Mouse (Mus musculus): Measurements from ENCODE around the gene Spsb2. TPM values are rescaled to one million over a fixed set of nuclear protein-coding genes. Genes with fewer than 3 reads are reported as not detected.
A peak's percentile ranks its signal among the peaks of the same experiment; 100 is the strongest.

The Spsb2 gene
- polyA plus RNA-seq, 1 experiment from 2014 or later = 7.9 TPM

DNA sequence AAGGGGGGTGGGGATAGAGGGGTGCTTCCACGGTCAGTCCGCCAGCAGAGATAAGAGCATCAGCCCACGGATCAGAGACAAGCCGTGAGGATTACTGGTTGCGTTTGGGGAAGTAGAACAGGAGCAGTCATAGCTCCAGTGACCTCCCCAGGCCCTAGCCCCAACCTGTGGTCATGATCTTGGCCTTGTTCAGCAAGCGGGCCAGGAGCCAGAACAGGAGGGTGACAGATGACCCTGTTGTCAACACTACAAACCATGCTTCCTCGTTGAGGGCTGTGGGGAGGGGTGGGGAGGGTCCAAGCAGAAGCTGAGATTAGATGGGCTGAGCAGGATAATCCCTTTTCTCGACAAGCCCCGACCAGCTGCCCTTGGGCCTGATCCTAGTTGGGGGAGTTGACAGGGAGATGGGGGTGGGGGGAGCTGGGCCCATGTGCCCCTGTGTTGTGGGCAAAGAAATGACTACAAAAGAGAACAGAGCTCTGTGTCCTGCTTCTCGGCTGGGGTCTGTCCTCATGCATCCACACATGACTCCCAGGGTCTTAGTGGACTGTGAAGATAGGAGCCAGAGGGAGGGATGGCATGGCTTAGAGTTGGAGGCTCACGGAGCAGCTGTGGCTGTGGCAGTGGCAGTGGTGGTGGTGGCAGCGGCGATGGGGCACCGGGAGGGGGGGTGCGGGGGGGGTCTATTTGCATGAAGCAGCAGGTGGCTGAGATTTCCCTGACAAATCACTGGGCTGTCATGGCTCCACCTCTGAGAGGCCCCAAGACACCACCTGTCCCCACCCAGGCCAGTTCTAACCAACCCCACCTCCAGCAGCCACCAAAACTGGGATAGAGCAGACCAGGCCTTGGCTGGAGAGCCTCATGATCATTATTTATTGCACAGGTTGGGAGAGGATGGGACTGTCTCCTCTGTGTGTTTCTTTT lies 32.0 kb downstream of the Spsb2 start, which contains the start of gene Gnb3:
Gene Gnb3 (minus strand): TSS at position 35 of the 927 bp plus-strand sequence.
- Histone ChIP-seq H3K36me3 (peaks cover 19% of the 10 kb centered on the region), H3K4me2 (no peak within 1 kb of the TSS), H3K4me1 (peaks cover 5% of the 10 kb centered on the region; the same call in 1 of the 2 replicates), H3K27ac (replicated peaks) (no peak within 1 kb of the TSS), H3K9ac (replicated peaks) (peak within 1 kb of the TSS; percentile 21), H3K27me3 (replicated peaks) (no peaks in the 10 kb centered on the region), H3K9me3 (replicated peaks) (no peaks in the 10 kb centered on the region), H3K4me3 (replicated peaks) (no peak within 1 kb of the TSS)
- ATAC-seq (ENCODE audit: low FRiP score) = 0 out of 2 replicates have a peak, but pooled peaks have one; percentile 13
- WGBS = 43% methylated on average over 15 of the region's 15 CpGs

DNA sequence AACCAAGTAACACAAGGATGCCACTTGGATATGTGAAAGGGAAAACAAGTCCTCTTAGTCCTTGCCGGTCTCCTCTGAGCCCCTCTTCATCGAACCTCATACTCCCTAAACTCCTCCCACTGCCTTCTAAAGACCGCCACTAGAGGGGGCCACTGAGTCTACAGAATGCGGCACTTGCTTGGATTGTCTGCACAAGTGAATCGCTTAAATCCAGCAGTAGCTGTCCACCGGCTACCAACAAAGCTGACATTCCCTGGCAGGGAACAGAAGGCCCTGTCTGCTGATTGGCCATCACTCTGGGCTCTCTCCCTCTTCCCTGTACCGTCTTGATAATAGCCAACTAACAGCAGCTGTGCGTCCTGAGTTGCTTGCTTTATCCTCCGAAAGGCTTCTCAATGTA lies 38.8 kb downstream of the Spsb2 start:
- ATAC-seq (ENCODE audit: low FRiP score) = peak; percentile 80
- WGBS = 4% methylated on average over 9 of the region's 9 CpGs
- H3K4me2 ChIP-seq = peak overlapping the region; percentile 23; the same call in 1 of the 2 replicates

DNA sequence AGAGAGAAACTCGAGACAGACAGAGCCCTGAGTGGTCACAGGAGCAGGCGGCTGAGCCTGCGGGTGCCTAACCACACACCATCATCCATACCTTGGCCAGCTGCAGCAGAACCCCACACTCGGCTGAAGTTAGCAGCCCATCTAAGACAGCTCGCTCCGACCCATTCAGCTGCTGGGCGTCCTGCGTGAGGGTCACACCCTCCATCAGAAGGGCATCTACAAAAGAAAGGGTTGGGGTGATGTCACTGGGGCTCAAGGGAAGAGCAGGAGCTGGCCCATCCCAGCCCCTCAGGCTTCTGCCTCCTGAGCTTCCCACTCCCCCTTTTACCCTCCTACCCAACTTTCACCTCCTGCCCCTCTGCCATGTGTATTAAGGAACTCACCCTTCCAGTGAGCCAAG lies 42.1 kb downstream of the Spsb2 start:
- no peak for ATAC-seq (ENCODE audit: low FRiP score)
- 55% methylated on average over 8 of the region's 8 CpGs for WGBS

More for the DNA sequence above, 38.8 kb downstream of the Spsb2 start:
- Histone ChIP-seq H3K36me3 (peaks cover 22% of the 10 kb centered on the region; the same call in 1 of the 2 replicates), H3K27me3 (replicated peaks) (no peaks in the 10 kb centered on the region), H3K4me3 (replicated peaks) (no peak overlapping the region), H3K27ac (replicated peaks) (peak overlapping the region; percentile 71), H3K9ac (replicated peaks) (0 out of 2 replicates have a peak overlapping the region, but pooled peaks have one; percentile 36), H3K4me1 (peaks cover 10% of the 10 kb centered on the region; the same call in 1 of the 2 replicates), H3K9me3 (replicated peaks) (no peaks in the 10 kb centered on the region)

DNA sequence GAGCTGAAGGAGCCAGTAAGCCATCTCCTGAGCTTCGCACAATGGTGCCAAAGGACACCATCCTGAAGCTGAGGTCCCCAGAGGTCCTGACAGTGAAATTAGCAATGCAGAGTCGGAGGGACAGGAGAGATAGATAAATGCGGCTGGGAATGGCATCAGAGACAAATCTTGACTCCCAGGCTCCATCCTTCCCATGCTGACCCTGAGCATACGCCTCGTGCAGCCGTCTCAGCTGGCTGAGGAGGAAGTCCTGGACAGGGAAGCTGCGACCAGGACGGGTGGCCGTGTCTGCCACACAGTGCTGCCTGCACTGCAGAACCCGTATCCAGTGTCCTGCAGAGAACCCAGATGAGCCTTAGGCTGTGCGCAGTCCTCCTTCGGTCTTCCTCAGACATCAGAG lies 46.2 kb downstream of the Spsb2 start:
- H3K4me3 ChIP-seq (replicated peaks) = no peak overlapping the region
- no peak overlapping the region for H3K4me2 ChIP-seq
- 0 out of 2 replicates have a peak overlapping the region, but pooled peaks have one; percentile 18 for H3K27ac ChIP-seq (replicated peaks)
- no peak for ATAC-seq (ENCODE audit: low FRiP score)
- H3K9ac ChIP-seq (replicated peaks) = no peak overlapping the region
- no peaks in the 10 kb centered on the region for H3K27me3 ChIP-seq (replicated peaks)
- H3K4me1 ChIP-seq = peaks cover 38% of the 10 kb centered on the region
- 73% methylated on average over 12 of the region's 12 CpGs for WGBS
- no peaks in the 10 kb centered on the region for H3K9me3 ChIP-seq (replicated peaks)
- peaks cover 30% of the 10 kb centered on the region for H3K36me3 ChIP-seq

More for the DNA sequence above, 42.1 kb downstream of the Spsb2 start:
- H3K27me3 ChIP-seq (replicated peaks) = no peaks in the 10 kb centered on the region
- H3K36me3 ChIP-seq = peaks cover 26% of the 10 kb centered on the region
- no peak overlapping the region for H3K9ac ChIP-seq (replicated peaks)
- H3K9me3 ChIP-seq (replicated peaks) = no peaks in the 10 kb centered on the region
- H3K4me2 ChIP-seq = no peak overlapping the region
- no peak overlapping the region for H3K27ac ChIP-seq (replicated peaks)
- no peak overlapping the region for H3K4me3 ChIP-seq (replicated peaks)
- peaks cover 18% of the 10 kb centered on the region for H3K4me1 ChIP-seq

DNA sequence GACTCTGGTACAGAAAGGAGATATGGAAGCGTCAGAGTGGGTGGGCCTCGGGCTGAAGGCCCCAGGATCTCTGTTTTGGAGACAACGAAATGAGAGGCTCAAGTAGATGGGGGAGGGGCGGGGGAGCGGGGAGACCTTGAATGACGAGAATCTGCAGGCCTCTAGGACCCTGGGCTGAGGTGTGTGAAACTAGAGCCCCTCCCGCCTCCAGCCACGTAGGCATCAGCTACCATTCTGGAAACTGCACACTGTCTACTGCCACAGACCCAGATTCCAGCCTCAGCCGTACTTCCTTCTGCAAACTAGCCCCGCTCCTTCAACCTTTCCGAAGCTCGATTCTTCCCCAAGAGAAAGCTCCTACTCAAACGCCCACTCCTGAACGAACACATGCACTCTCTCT lies 47.9 kb downstream of the Spsb2 start:
- peaks cover 33% of the 10 kb centered on the region for H3K36me3 ChIP-seq
- peaks cover 55% of the 10 kb centered on the region for H3K4me1 ChIP-seq
- peak overlapping the region; percentile 77 for H3K9ac ChIP-seq (replicated peaks)
- H3K4me3 ChIP-seq (replicated peaks) = peak overlapping the region; percentile 55
- H3K27me3 ChIP-seq (replicated peaks) = no peaks in the 10 kb centered on the region
- H3K27ac ChIP-seq (replicated peaks) = peak overlapping the region; percentile 95
- 4% methylated on average over 13 of the region's 14 CpGs for WGBS
- ATAC-seq (ENCODE audit: low FRiP score) = peak; percentile 88
- peak overlapping the region; percentile 63 for H3K4me2 ChIP-seq
- H3K9me3 ChIP-seq (replicated peaks) = no peaks in the 10 kb centered on the region

DNA sequence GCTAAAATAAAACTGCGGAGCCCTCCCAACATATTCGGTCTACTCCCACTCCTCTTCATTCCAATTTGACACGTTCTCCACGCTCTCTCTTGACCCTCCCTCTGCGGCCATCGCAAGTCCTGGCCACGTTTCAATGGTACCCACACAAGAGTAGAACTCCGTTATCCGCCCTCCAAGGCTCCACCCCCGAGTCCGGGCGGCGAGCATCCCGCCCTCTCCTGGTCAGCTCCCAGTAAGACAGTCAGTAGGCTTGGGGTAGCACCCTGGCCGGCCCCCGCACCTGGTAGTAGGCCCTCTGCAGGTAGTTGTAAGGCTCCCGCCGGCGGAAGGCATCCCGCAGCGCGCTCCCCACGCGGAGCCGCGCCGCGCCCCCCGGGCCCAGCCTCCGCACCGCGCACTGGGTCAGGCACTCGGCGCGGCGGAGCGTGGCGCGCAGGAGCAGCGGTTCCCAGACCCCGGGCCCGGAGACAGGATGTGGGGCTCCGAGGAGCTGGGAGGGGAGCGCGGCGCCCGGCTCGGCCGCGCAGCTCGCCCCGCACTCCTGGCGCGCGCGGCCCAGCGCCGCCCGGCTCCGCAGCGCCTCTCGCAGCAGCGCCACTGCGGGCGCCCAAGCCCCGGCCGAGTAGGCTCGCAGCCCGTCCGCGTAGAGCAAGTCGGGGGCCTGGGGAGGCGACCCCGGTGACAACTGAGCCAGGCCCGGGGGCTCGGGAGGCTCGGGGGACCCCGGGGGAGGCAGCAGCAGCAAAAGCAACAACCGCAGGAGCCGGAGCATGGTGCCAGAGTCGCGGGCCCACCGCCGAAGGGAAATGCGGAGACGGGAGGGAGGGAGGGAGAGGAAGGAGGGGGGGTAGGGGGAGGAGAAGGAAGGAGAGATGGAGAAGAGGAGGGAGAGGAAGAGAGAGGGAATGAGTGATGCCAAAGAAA lies 48.7 kb downstream of the Spsb2 start, which contains the start of gene P3h3:
Gene P3h3 (minus strand): TSS at position 837 of the 924 bp plus-strand sequence.
- Histone ChIP-seq H3K27me3 (replicated peaks) (no peaks in the 10 kb centered on the region), H3K36me3 (peaks cover 35% of the 10 kb centered on the region), H3K4me3 (replicated peaks) (peak within 1 kb of the TSS; percentile 55), H3K4me2 (peak within 1 kb of the TSS; percentile 63), H3K4me1 (peaks cover 63% of the 10 kb centered on the region), H3K27ac (replicated peaks) (peak within 1 kb of the TSS; percentile 95), H3K9ac (replicated peaks) (peak within 1 kb of the TSS; percentile 77), H3K9me3 (replicated peaks) (no peaks in the 10 kb centered on the region)
- peak; percentile 91 for ATAC-seq (ENCODE audit: low FRiP score)
- under 1% methylated on average over 83 of the region's 86 CpGs for WGBS

DNA sequence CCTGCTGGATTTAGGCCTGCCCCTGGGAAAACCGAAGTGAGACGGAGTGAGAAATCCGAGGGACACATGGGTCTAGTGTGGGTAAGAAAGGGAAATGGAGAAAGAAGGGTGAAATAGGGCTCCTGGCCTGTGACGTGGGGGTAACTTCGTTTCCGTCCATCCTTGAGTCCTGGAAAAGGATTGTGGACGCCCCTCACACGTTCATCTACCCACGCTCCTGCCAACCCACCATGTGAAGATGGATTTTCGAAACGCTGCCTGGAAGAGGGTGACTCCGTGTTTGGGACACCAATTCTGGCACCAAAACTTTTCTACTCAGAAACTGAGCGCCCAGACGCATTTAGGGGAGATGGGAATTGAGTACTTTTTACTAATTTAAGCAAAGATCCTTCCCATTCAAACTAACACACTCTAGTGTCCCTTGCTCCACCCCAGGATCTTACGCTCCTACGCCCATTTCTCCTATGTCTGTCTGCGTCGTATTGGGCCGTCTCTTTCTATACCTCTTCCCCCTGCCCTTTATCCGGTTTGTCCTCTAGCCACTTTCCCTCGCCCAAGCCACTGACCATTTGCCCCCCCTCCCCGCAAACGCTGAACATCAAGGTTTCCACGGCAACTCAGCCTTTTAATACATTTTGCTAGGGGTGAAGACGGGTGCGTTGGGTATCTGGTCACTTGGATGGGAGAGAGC lies 49.5 kb downstream of the Spsb2 start:
- no peaks in the 10 kb centered on the region for H3K9me3 ChIP-seq (replicated peaks)
- H3K27me3 ChIP-seq (replicated peaks) = no peaks in the 10 kb centered on the region
- peaks cover 72% of the 10 kb centered on the region for H3K4me1 ChIP-seq
- peak overlapping the region; percentile 63 for H3K4me2 ChIP-seq
- H3K9ac ChIP-seq (replicated peaks) = peak overlapping the region; percentile 77
- 23% methylated on average over 26 of the region's 26 CpGs for WGBS
- peaks cover 31% of the 10 kb centered on the region for H3K36me3 ChIP-seq
- peak overlapping the region; percentile 95 for H3K27ac ChIP-seq (replicated peaks)
- no peak for ATAC-seq (ENCODE audit: low FRiP score)
- peak overlapping the region; percentile 55 for H3K4me3 ChIP-seq (replicated peaks)

DNA sequence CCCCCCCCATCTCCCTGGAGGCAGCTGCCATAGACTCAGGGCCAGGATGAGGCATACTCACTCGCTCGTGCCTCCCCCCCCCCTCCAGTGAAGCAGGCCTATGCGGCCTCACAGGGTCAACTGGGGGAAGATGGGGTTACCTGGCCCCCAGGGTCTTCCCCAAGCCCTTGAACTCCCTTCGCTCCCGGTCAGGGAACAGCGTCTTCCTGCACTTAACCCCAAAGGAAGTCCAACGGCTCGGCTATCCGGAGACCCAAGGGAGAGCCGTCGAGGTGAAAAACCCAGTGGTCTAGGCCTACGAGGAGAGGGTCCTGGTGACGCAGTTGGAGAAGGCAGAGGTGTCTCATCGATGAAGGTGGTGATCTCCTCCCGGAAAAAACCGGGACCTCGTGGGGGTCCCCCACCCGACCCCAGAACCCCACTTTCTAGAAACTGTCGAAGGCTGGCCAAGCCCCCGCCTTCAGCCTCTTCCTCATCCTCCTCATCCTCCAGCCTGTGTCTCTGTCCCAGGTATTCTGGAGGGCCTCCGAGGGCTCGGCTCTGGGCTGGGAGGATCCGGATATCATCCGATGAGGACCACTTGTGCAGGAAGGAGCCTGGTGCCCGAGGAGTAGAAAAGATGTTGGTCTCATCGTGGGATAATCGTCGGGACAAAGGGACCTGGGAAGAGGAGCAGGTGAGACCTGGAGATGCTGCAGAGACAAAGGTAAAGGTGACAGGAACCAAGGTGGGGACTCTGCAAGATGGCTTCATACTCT lies 50.3 kb downstream of the Spsb2 start:
- H3K9ac ChIP-seq (replicated peaks) = no peak overlapping the region; the same call in 1 of the 2 replicates
- H3K4me2 ChIP-seq = peak overlapping the region; percentile 63
- ATAC-seq (ENCODE audit: low FRiP score) = no peak
- peak overlapping the region; percentile 55; the same call in 1 of the 2 replicates for H3K4me3 ChIP-seq (replicated peaks)
- H3K27me3 ChIP-seq (replicated peaks) = no peaks in the 10 kb centered on the region
- peaks cover 24% of the 10 kb centered on the region for H3K36me3 ChIP-seq
- H3K27ac ChIP-seq (replicated peaks) = peak overlapping the region; percentile 95
- no peaks in the 10 kb centered on the region for H3K9me3 ChIP-seq (replicated peaks)
- WGBS = 78% methylated on average over 28 of the region's 28 CpGs
- H3K4me1 ChIP-seq = peaks cover 75% of the 10 kb centered on the region

DNA sequence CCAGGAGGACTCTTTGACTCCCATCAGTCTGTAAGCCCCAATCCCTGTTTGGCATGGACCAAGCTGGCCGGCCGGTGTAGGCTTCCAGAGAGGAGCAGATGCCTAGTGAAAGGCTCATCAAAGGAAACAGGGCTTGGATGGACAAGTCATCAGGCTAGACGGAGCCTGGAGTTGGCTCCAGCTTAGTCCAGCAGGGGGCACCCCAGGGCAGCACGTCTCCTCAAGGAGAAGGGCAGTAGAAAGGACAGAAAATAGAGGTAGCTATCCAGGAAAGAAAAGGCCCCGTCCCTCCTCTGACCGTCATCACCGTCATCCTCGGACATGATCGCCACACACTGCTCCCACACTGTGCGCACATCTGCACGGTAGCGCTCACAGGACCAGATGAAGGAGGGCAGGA lies 51.3 kb downstream of the Spsb2 start:
- Histone ChIP-seq H3K27ac (replicated peaks) (peak overlapping the region; percentile 97), H3K9me3 (replicated peaks) (no peaks in the 10 kb centered on the region), H3K27me3 (replicated peaks) (no peaks in the 10 kb centered on the region), H3K9ac (replicated peaks) (peak overlapping the region; percentile 32; the same call in 1 of the 2 replicates), H3K36me3 (peaks cover 17% of the 10 kb centered on the region), H3K4me2 (peak overlapping the region; percentile 72), H3K4me1 (peaks cover 83% of the 10 kb centered on the region), H3K4me3 (replicated peaks) (peak overlapping the region; percentile 13)
- no peak for ATAC-seq (ENCODE audit: low FRiP score)
- 5% methylated on average over 12 of the region's 12 CpGs for WGBS

Measured in neural tube, embryonic 15.5 days (tissue).